Mouse (Mus musculus) frontal cortex, adult 2 months (tissue): ENCODE measurements at regions not wholly inside any gene's neighbourhood (a gene's known extent, or its start where the extent isn't known, plus 50 kb on each side); places are given as distances from the start of the nearest gene placed in this dataset.

Source experiments
- DNase-seq, 2 experiments: peaks; one replicate each; pipeline ENCODE4 v3.0.0; 2022; ENCODE audit warnings: low spot score in 1 of 2; ENCODE audit errors: extremely low spot score in 1 of 2

GRCm38 (mm10) chrX:129272135-129272534 lies 477.4 kb upstream of the Diaph2 start:
- DNase-seq: no peak

- peak; percentile 10 to 67 for DNase-seq
These were observed 445.6 kb upstream of the Diaph2 start for GRCm38 (mm10) chrX:129303987-129304386.

- no peak for DNase-seq
These were observed 440.2 kb upstream of the Diaph2 start for GRCm38 (mm10) chrX:129309380-129309779.

- no peak for DNase-seq
These were observed 420.1 kb upstream of the Diaph2 start for GRCm38 (mm10) chrX:129329441-129329840.

GRCm38 (mm10) chrX:129332810-129333209 lies 416.7 kb upstream of the Diaph2 start:
- DNase-seq: no peak
